Mouse (Mus musculus) CD4-positive, CD25-positive, alpha-beta regulatory T cell, adult 4 months (primary cell): Measurements from ENCODE around the gene Fyb2. TPM values are rescaled to one million over a fixed set of nuclear protein-coding genes. Genes with fewer than 3 reads are reported as not detected.

Experiments used
- ATAC-seq: one replicate; pipeline ENCODE4 v1.8.0; 2017
- polyA plus RNA-seq, 2 experiments: library from polyadenylated mRNA; unstranded; fragments of 100-300 nt; shearing (Covaris generic); gene quantifications; one replicate each; pipeline ENCODE4 v1.2.1; 2017

The Fyb2 gene
- not detected for polyA plus RNA-seq

- no peak for ATAC-seq
Measured at GRCm38 (mm10) chr4:104913291-104914129, at the start of gene Fyb2. TSS of gene Fyb2 (plus strand) at chr4:104913456.

GRCm38 (mm10) chr4:104864397-104864796, 48.9 kb upstream of the Fyb2 start:
- no peak for ATAC-seq

- ATAC-seq, result no peak
Measured at GRCm38 (mm10) chr4:104869581-104869980, 43.7 kb upstream of the Fyb2 start.

GRCm38 (mm10) chr4:104870196-104870595, 43.1 kb upstream of the Fyb2 start:
- no peak for ATAC-seq

GRCm38 (mm10) chr4:104875832-104876231, 37.4 kb upstream of the Fyb2 start:
- no peak for ATAC-seq

GRCm38 (mm10) chr4:104876323-104876722, 36.9 kb upstream of the Fyb2 start, which contains the start of gene C8a:
TSS of gene C8a (minus strand) at chr4:104876398.
- no peak for ATAC-seq

GRCm38 (mm10) chr4:104887486-104887885, 25.8 kb upstream of the Fyb2 start:
- no peak for ATAC-seq

GRCm38 (mm10) chr4:104888499-104889262, 24.6 kb upstream of the Fyb2 start:
- no peak for ATAC-seq

- ATAC-seq, result no peak
Measured at GRCm38 (mm10) chr4:104891708-104892107, 21.5 kb upstream of the Fyb2 start.

DNA sequence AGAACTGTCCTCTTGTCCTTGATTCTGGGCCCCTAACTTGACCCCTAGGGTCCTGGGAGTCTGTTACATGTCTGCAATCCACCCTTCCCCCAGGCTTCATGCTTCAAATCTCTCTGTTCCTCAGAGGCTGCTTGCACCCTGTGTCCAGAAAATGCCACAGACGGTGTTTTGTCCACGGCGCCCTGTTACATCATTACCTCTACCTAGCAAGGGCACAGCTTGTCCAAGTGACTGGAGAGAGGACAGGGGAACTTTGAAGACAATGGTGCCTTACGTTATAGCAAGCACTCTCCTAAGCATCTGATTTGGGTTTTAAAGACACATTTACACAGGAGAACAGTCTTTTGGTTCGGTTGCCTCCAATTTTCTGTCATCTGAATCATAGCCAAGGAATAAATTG, 19.7 kb upstream of the Fyb2 start:
- ATAC-seq, result no peak

- no peak for ATAC-seq
Measured at GRCm38 (mm10) chr4:104894004-104894734, 19.1 kb upstream of the Fyb2 start.

DNA sequence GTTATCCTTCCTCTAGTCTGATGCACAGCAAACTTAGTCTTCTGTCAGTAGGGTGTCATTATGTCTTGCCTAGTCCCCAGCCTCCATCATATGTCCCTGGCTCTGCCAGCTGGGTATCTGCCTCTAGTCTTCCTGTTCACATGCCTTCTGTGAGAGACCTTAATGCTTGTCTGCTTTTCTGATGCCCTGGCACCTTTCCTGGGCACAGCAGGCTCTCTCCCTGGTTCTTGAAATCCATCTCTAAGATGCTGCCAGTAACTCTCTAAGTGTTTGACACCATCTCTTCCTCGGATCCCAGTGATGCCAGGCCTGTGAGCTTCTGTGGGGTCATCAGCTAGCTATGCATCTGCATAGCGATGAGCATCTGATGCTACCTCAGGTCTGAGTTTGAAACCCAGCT, 10.4 kb upstream of the Fyb2 start:
- no peak for ATAC-seq

DNA sequence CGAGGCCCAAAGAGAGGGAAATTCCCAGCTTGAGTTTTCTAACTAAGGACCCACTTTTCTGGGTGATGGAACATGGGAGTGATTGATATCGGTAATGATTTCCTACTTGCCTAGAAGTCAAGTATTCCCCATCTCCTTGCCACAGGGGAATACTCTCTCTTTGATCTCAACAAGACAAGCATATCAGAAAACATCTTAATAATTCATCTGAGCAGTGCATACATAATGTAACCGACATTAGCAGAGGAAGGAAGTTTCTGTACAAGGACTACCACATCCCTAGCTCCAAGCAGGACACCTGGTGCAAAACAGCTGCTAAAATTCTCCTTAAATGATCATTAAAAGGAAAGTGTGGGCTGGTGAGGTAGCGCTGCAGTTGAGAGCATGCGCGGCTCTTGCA, 8.2 kb upstream of the Fyb2 start:
- no peak for ATAC-seq

GRCm38 (mm10) chr4:104911685-104912084, 1.6 kb upstream of the Fyb2 start:
- no peak for ATAC-seq

DNA sequence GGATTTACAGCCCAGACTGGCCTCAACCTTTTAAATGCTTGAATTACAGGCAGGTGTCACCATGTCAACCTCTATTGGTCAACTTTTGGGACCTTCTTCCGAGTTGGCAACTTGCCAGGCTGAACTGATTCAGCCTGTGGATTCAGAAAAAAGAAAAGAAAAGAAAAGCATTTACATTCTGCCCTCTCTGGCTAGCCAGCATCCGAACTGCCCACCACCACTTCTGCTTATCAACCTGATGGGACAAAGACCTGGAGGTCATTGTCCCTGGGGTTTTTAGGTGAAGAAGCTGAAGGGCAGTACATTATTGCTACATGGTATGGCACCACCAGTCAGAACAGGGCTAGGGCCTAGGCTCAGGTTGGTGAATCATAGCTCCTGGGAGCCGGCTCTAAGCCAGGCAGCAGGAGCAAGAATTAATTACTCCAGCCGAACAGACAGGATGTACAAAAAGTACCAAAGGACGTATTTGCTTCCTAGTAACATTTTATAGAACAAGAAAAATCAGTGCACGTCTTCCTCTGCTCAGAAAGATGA, 1.5 kb downstream of the Fyb2 start:
- ATAC-seq, result no peak

- no peak for ATAC-seq
Measured at GRCm38 (mm10) chr4:104918017-104918416, 4.8 kb downstream of the Fyb2 start.

DNA sequence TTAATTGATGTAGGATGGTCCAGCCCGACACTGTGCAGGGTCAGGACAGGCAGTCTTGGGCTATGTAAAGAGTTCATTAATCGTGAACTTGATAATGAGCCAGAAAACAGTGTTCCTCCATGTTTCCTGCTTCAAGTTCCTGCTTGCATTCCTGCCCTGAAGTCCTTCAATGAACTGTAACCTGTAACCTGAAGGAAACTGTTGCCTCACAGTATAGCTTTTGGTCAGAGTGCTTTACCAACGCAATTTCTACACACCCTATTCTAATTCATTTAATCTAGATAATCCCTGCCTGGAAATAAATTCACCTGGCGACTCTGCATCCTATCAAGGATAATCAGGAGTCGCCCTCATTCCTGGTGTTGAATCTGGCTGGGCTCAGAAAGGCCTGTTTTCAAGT, 12.1 kb downstream of the Fyb2 start:
- no peak for ATAC-seq

GRCm38 (mm10) chr4:104929165-104929564, 15.9 kb downstream of the Fyb2 start:
- ATAC-seq, result no peak

- ATAC-seq, result no peak
Measured at GRCm38 (mm10) chr4:104933620-104934019, 20.4 kb downstream of the Fyb2 start.

GRCm38 (mm10) chr4:104934997-104935396, 21.7 kb downstream of the Fyb2 start:
- no peak for ATAC-seq

- ATAC-seq, result no peak
Measured at GRCm38 (mm10) chr4:104935436-104935835, 22.2 kb downstream of the Fyb2 start.

GRCm38 (mm10) chr4:104936011-104936410, 22.8 kb downstream of the Fyb2 start:
- ATAC-seq, result no peak

GRCm38 (mm10) chr4:104939535-104939934, 26.3 kb downstream of the Fyb2 start:
- ATAC-seq, result no peak
